Mouse (Mus musculus): ENCODE data around the gene Gm48551. TPM values are rescaled to one million over a fixed set of nuclear protein-coding genes. Genes with fewer than 3 reads are reported as not detected.
A peak's percentile ranks its signal among the peaks of the same experiment; 100 is the strongest.

Gene Gm48551
- polyA plus RNA-seq (2015; fragmentation: Nextera tagmentation; extraction: Ambion mirVana), result 2.9 and 3.7 TPM in 2 replicates

DNA sequence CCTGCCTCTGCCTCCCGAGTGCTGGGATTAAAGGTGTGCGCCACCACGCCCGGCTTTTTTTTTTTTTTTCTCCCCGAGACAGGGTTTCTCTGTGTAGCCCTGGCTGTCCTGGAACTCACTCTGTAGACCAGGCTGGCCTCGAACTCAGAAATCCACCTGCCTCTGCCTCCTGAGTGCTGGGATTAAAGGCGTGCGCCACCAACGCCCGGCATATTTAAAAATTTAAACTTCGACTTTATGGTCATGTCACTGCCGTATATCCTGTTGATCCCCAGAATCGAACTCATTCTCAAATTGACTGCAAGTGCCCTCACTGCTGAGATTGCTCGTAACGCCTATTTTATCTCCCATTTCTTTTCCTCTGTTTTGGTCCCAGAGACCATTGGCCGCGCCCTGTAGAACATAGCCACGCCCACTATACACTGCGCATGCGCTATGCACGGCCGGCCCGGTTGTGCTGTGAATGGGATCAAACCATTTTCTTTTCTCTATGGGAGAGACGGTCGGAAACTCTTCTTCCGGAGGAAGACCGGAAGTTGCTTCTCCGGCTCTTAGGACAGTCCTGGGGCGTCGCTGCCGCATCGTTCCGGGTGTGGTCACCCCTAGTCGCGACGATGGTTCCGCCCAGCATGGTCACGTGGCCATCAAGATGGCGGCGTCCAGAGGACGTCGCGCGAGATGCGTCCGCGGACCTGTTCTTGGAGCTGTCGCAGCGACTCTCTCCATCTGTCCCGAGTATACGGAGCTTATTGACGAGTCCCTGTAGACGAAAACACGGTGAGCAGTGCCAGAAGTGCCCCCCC lies at the start of gene Gm48551, which contains the start of gene Dohh:
Gm48551 (plus strand) TSS at position 665 of the 803 bp plus-strand sequence.
Dohh (plus strand) TSS at position 627 of the 803 bp plus-strand sequence.
- 5% methylated on average over 51 of the region's 54 CpGs for WGBS
- peak; percentile 91 for ATAC-seq
- Histone ChIP-seq H3K36me3 (ENCODE audit: control insufficient read depth, insufficient read depth, low read length) (peaks cover 11% of the 10 kb centered on the region), H3K4me3 (ENCODE audit: low read length) (peak within 1 kb of the TSS; percentile 74), H3K9me3 (ENCODE audit: control insufficient read depth, low read length) (no peaks in the 10 kb centered on the region), H3K9ac (ENCODE audit: low read depth, low read length) (peak within 1 kb of the TSS; percentile 80), H3K27ac (ENCODE audit: low read length) (peak within 1 kb of the TSS; percentile 65), H3K27me3 (replicated peaks; ENCODE audit: control insufficient read depth, insufficient read depth, low read length) (no peaks in the 10 kb centered on the region), H3K4me1 (ENCODE audit: control insufficient read depth, insufficient read depth, low read length) (peaks cover 20% of the 10 kb centered on the region), H3K4me2 (ENCODE audit: low read depth, low read length) (peak within 1 kb of the TSS; percentile 66)

- H3K4me2 ChIP-seq (ENCODE audit: low read depth, low read length), result peak overlapping the region; percentile 4; the same call in 1 of the 2 replicates
- 45% methylated on average over 19 of the region's 19 CpGs for WGBS
Observed at GRCm38 (mm10) chr10:81335393-81336340, 48.6 kb upstream of the Gm48551 start.

GRCm38 (mm10) chr10:81336558-81336957 lies 47.7 kb upstream of the Gm48551 start:
- Histone ChIP-seq H3K4me2 (ENCODE audit: low read depth, low read length) (no peak overlapping the region), H3K9ac (ENCODE audit: low read depth, low read length) (peak overlapping the region; percentile 37), H3K36me3 (ENCODE audit: control insufficient read depth, insufficient read depth, low read length) (no peaks in the 10 kb centered on the region), H3K4me1 (ENCODE audit: control insufficient read depth, insufficient read depth, low read length) (peaks cover 32% of the 10 kb centered on the region), H3K27me3 (replicated peaks; ENCODE audit: control insufficient read depth, insufficient read depth, low read length) (peaks cover 9% of the 10 kb centered on the region; the same call in 1 of the 2 replicates), H3K9me3 (ENCODE audit: control insufficient read depth, low read length) (no peaks in the 10 kb centered on the region), H3K27ac (ENCODE audit: low read length) (peak overlapping the region; percentile 83), H3K4me3 (ENCODE audit: low read length) (no peak overlapping the region)
- ATAC-seq, result no peak
- 91% methylated on average over 4 of the region's 4 CpGs for WGBS

More at GRCm38 (mm10) chr10:81335393-81336340, 48.6 kb upstream of the Gm48551 start:
- ATAC-seq, result peak; percentile 56
- no peaks in the 10 kb centered on the region for H3K9me3 ChIP-seq (ENCODE audit: control insufficient read depth, low read length)
- H3K9ac ChIP-seq (ENCODE audit: low read depth, low read length), result peak overlapping the region; percentile 48
- H3K4me1 ChIP-seq (ENCODE audit: control insufficient read depth, insufficient read depth, low read length), result peaks cover 26% of the 10 kb centered on the region
- H3K27ac ChIP-seq (ENCODE audit: low read length), result peak overlapping the region; percentile 92
- no peak overlapping the region for H3K4me3 ChIP-seq (ENCODE audit: low read length)
- no peaks in the 10 kb centered on the region for H3K36me3 ChIP-seq (ENCODE audit: control insufficient read depth, insufficient read depth, low read length)
- H3K27me3 ChIP-seq (replicated peaks; ENCODE audit: control insufficient read depth, insufficient read depth, low read length), result peaks cover 9% of the 10 kb centered on the region; the same call in 1 of the 2 replicates

DNA sequence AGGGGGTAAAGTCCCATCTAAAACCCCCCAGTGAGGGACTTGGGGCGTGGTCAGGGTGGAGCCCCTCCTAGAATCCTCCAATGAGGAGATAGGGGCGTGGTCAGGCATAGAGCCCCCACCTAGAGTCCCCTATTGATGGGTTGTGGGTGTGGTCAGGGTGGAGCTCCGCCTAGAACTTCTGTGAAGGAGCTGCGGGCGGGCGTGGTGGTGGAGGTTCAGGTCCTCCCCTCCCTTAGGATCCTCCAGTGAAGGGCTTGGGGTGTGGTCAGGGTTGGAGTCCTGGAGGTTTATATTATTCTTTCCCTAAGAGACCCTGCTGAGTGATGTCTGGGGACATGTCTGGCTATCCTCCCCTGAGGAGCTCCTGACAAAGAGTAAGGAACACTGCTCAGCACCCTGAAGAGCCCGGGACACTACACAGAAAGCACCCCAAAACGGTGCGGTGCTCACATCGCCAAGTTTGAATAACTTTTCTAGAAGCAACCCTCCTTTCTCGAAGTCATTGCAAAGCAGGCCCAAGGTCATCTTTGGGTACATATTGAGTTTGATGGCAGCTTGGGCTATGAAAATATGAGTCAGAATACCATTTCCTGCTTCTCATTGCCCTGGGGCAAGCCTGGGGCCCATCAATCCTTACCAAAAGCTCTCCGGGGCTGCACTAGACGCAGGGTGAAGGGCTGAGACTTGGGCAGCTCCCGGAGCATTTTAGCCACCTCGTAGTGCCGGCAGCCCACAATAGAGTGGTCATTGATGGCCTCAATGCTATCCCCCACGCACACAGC lies 43.5 kb upstream of the Gm48551 start:
- no peaks in the 10 kb centered on the region for H3K36me3 ChIP-seq (ENCODE audit: control insufficient read depth, insufficient read depth, low read length)
- WGBS, result 43% methylated on average over 17 of the region's 17 CpGs
- H3K27me3 ChIP-seq (replicated peaks; ENCODE audit: control insufficient read depth, insufficient read depth, low read length), result peaks cover 13% of the 10 kb centered on the region; the same call in 1 of the 2 replicates
- no peak overlapping the region for H3K4me3 ChIP-seq (ENCODE audit: low read length)
- no peak overlapping the region for H3K9ac ChIP-seq (ENCODE audit: low read depth, low read length)
- H3K4me2 ChIP-seq (ENCODE audit: low read depth, low read length), result no peak overlapping the region
- H3K27ac ChIP-seq (ENCODE audit: low read length), result no peak overlapping the region
- ATAC-seq, result no peak
- H3K4me1 ChIP-seq (ENCODE audit: control insufficient read depth, insufficient read depth, low read length), result peaks cover 26% of the 10 kb centered on the region
- H3K9me3 ChIP-seq (ENCODE audit: control insufficient read depth, low read length), result no peaks in the 10 kb centered on the region

DNA sequence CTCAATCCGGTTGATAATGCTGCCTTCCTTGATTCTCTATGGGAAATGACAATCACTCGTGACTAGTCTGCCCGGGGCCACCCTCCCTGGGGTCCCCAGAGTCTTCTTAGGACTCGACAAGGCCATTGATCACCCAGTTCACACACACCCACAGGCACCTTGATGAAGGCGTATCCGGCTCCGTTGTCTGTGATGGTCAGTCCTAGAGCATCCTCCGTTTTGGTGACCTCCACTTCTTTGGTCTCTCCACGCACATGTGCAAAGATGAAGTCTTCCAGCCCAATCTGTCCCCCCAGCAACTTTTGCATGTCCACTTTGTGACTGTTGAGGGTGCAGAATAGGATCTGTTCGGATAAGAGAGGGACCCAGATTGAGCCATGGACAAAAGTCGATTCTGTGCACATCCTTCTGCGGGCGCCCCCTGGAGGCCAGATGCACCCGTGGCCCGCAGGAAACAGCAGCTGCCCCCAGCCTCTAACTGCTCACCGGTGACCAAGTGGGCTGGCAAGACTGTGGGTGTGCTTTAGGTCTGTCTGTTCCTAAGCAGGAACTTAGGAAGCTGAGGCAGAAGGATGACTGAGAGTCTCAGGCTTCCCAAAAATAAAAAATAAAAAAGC lies 42.8 kb upstream of the Gm48551 start:
- H3K4me3 ChIP-seq (ENCODE audit: low read length), result no peak overlapping the region
- H3K4me1 ChIP-seq (ENCODE audit: control insufficient read depth, insufficient read depth, low read length), result peaks cover 21% of the 10 kb centered on the region
- no peak overlapping the region for H3K9ac ChIP-seq (ENCODE audit: low read depth, low read length)
- 36% methylated on average over 16 of the region's 16 CpGs for WGBS
- H3K9me3 ChIP-seq (ENCODE audit: control insufficient read depth, low read length), result no peaks in the 10 kb centered on the region
- H3K36me3 ChIP-seq (ENCODE audit: control insufficient read depth, insufficient read depth, low read length), result no peaks in the 10 kb centered on the region
- ATAC-seq, result no peak
- no peak overlapping the region for H3K27ac ChIP-seq (ENCODE audit: low read length)
- H3K27me3 ChIP-seq (replicated peaks; ENCODE audit: control insufficient read depth, insufficient read depth, low read length), result peaks cover 13% of the 10 kb centered on the region; the same call in 1 of the 2 replicates
- no peak overlapping the region for H3K4me2 ChIP-seq (ENCODE audit: low read depth, low read length)

GRCm38 (mm10) chr10:81342686-81343505 lies 41.4 kb upstream of the Gm48551 start, which contains the start of gene Gipc3:
Gene Gipc3 (minus strand): TSS chr10:81343266.
- no peak within 1 kb of the TSS for H3K27ac ChIP-seq (ENCODE audit: low read length)
- H3K4me1 ChIP-seq (ENCODE audit: control insufficient read depth, insufficient read depth, low read length), result peaks cover 32% of the 10 kb centered on the region
- no peaks in the 10 kb centered on the region for H3K36me3 ChIP-seq (ENCODE audit: control insufficient read depth, insufficient read depth, low read length)
- H3K4me2 ChIP-seq (ENCODE audit: low read depth, low read length), result peak within 1 kb of the TSS; percentile 96
- H3K4me3 ChIP-seq (ENCODE audit: low read length), result peak within 1 kb of the TSS; percentile 60
- WGBS, result 3% methylated on average over 64 of the region's 67 CpGs
- H3K9me3 ChIP-seq (ENCODE audit: control insufficient read depth, low read length), result no peaks in the 10 kb centered on the region
- ATAC-seq, result no peak
- peak within 1 kb of the TSS; percentile 76 for H3K9ac ChIP-seq (ENCODE audit: low read depth, low read length)
- H3K27me3 ChIP-seq (replicated peaks; ENCODE audit: control insufficient read depth, insufficient read depth, low read length), result peaks cover 13% of the 10 kb centered on the region; the same call in 1 of the 2 replicates

DNA sequence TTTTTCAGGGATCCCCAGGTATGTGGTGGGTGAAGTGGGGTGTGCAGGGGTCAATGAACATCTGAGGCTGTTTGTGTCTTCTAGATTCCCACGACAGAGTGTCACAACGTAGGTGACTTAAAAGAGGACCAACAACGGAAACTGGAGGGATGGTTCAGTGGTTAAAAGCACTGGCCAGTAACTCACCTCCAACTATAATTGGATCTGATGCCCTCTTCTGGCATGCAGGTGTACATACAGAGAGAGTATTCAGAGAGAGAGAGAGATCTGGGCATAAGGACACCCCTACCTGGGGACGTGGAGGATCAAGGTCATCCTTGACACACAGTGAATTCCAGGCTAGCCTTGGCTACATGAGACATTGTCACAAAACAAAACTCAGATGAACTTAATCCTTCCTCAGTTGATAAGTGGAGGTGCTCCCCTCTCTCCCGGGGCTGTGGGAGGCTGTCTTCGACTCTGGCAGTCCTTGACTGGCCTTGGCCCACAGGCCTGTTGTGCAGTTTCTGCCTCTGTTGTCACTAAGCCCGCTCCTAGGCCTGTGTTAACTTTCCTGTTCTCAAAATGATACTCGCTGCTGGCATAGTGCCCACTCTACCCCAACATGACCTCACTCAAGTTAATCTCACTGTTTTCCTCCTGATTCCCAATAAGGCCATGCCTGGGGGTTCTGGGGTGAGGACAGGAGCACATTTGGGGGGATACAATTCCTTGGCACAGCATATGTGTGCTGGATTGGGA lies 39.7 kb upstream of the Gm48551 start:
- H3K4me1 ChIP-seq (ENCODE audit: control insufficient read depth, insufficient read depth, low read length), result peaks cover 45% of the 10 kb centered on the region
- ATAC-seq, result no peak
- WGBS, result 53% methylated on average over 8 of the region's 8 CpGs

More for the DNA sequence above, 39.7 kb upstream of the Gm48551 start:
- Histone ChIP-seq H3K27me3 (replicated peaks; ENCODE audit: control insufficient read depth, insufficient read depth, low read length) (peaks cover 13% of the 10 kb centered on the region; the same call in 1 of the 2 replicates), H3K9ac (ENCODE audit: low read depth, low read length) (no peak overlapping the region), H3K4me3 (ENCODE audit: low read length) (no peak overlapping the region), H3K9me3 (ENCODE audit: control insufficient read depth, low read length) (no peaks in the 10 kb centered on the region), H3K27ac (ENCODE audit: low read length) (no peak overlapping the region), H3K36me3 (ENCODE audit: control insufficient read depth, insufficient read depth, low read length) (no peaks in the 10 kb centered on the region), H3K4me2 (ENCODE audit: low read depth, low read length) (no peak overlapping the region)
